Mouse (Mus musculus) midbrain, embryonic 13.5 days (tissue): ENCODE results near the gene Dnal1. TPM values are rescaled to one million over a fixed set of nuclear protein-coding genes. Genes with fewer than 3 reads are reported as not detected.
A peak's percentile ranks its signal among the peaks of the same experiment; 100 is the strongest.

Source experiments
- ATAC-seq: fragments of 200-750 bp; cut with Nextera tagmentation; 2 replicates; pipeline ENCODE4 v1.8.0; 2017; ENCODE audit warnings: mild to moderate bottlenecking, moderate TSS enrichment, moderate library complexity
- H3K27ac ChIP-seq: fragments of 300-500 bp; sonication (generic); 2 replicates; pipeline ENCODE4 v1.5.1; 2015; ENCODE audit warnings: inconsistent platforms, mild to moderate bottlenecking, moderate library complexity
- H3K27me3 ChIP-seq: fragments of 300-500 bp; sonication (generic); 2 replicates; pipeline ENCODE4 v1.6.1; 2015; ENCODE audit warnings: mild to moderate bottlenecking, inconsistent platforms
- H3K36me3 ChIP-seq: fragments of 300-500 bp; sonication (generic); 2 replicates; pipeline ENCODE4 v1.6.1; 2015; ENCODE audit warnings: mild to moderate bottlenecking, inconsistent platforms
- H3K4me1 ChIP-seq: fragments of 300-500 bp; sonication (generic); replicated peaks from 2 replicates; pipeline ENCODE4 v1.6.1; 2015; ENCODE audit warnings: inconsistent platforms
- H3K4me2 ChIP-seq: fragments of 300-500 bp; sonication (generic); replicated peaks from 2 replicates; pipeline ENCODE4 v1.6.1; 2015; ENCODE audit warnings: moderate library complexity, mild to moderate bottlenecking, inconsistent platforms
- H3K4me3 ChIP-seq: fragments of 300-500 bp; sonication (generic); replicated peaks from 2 replicates; pipeline ENCODE4 v1.5.1; 2015; ENCODE audit warnings: mild to moderate bottlenecking, inconsistent platforms
- H3K9ac ChIP-seq: fragments of 300-500 bp; sonication (generic); replicated peaks from 2 replicates; pipeline ENCODE4 v1.6.1; 2015; ENCODE audit warnings: mild to moderate bottlenecking, inconsistent platforms
- H3K9me3 ChIP-seq: fragments of 300-500 bp; sonication (generic); 2 replicates; pipeline ENCODE4 v1.6.1; 2016; ENCODE audit warnings: mild to moderate bottlenecking, inconsistent platforms
- WGBS: fragments of 180-500 bp; shearing (Covaris S2); methylation state at CpG from one replicate; pipeline ENCODE4 v1.1.7; 2015; 5-methylcytosine and 5-hydroxymethylcytosine counted together
- polyA plus RNA-seq: library from polyadenylated mRNA; unstranded; fragments of >200 nt; fragmentation: Nextera tagmentation; extraction: Ambion mirVana; gene quantifications from 2 replicates; pipeline ENCODE4 v1.2.1, GENCODE M21; 2015

The Dnal1 gene
- polyA plus RNA-seq, 1 experiment from 2014 or later, result 9.7 TPM

DNA sequence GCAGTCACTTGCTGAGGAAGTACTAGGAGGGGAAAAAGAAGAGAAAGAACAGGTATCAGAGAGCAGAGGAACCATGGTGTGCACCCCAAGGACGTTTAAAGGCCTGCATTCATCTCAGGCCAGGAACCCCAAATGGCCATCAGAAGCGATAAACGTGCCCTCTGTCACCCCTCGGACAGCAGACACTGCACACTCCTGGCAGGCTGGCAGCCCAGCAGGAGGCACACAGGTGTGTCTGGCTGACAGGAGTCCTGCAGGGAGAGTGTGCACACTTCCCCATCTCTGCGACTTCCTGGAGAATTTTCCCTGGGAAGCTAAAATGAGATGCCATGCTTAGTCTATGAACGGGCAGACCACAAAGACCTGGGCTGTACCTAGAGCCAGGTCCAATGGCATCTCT, 39.2 kb downstream of the Dnal1 start:
- Histone ChIP-seq H3K9me3 (no peaks in the 10 kb centered on the region), H3K4me1 (peaks cover 16% of the 10 kb centered on the region), H3K4me2 (no peak overlapping the region), H3K36me3 (peaks cover 59% of the 10 kb centered on the region), H3K27me3 (no peaks in the 10 kb centered on the region), H3K9ac (no peak overlapping the region), H3K27ac (no peak overlapping the region), H3K4me3 (no peak overlapping the region)
- 86% methylated on average over 6 of the region's 6 CpGs for WGBS
- ATAC-seq, result no peak

DNA sequence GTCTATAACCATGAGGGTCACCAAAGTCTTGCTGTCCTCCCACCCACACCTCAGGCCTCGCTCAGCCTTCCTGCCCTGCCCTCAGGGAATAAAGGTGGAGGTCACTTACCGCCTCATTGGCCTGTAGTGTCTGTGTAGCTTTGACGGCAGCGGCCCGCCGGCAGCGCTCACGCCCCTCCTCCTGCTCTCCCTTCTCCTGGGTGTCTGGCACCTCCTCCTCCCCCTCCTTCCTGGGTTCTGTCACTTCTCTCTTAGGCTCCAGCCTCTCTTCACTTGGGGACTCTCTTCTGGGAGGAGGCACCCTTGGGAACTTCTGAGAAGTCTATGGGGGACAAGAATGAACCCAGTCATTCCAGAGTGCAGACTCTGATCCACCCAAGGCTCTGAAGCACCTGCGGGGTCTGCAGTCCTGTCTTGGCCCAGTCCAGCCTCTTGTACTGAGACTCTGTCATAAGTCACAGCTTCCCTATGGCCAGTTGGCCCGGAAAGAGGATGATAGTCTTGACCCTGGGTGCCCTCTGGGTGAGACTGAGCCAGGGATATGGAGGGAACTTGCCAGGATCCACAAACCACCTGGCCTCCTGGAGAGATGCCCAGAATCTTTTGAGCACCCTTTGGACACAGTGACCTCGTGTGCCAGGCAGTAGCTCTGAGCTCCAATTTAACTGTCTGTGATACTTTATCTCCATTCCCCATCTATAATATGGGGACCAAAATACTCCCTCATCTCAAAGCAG, 40.8 kb downstream of the Dnal1 start:
- Histone ChIP-seq H3K27ac (no peak overlapping the region), H3K9ac (no peak overlapping the region), H3K4me3 (no peak overlapping the region), H3K4me2 (no peak overlapping the region), H3K27me3 (no peaks in the 10 kb centered on the region), H3K9me3 (no peaks in the 10 kb centered on the region), H3K36me3 (peaks cover 74% of the 10 kb centered on the region), H3K4me1 (peaks cover 6% of the 10 kb centered on the region)
- WGBS, result 74% methylated on average over 11 of the region's 11 CpGs
- ATAC-seq, result no peak

DNA sequence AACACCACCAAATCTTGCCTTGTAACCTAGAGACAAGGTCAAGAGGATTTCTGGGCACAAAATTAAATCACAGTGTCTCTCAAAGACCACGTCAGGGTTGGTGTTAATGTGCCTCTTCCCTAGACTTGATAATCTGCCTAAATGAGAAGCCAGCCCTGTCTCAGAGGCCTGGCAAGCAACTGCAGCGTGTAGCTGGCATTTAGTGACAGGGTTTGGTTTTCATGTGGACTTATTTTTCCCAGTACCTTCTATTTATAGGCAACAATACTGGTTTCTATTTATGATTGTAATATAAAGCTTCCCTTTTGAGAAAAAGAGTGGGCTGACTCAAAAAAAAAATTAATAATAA, 41.3 kb downstream of the Dnal1 start:
- H3K9ac ChIP-seq, result no peak overlapping the region
- H3K36me3 ChIP-seq, result peaks cover 79% of the 10 kb centered on the region
- WGBS, result 83% methylated on average over 2 of the region's 2 CpGs
- no peak overlapping the region for H3K27ac ChIP-seq
- no peak overlapping the region for H3K4me2 ChIP-seq
- no peak for ATAC-seq
- H3K4me3 ChIP-seq, result no peak overlapping the region
- peaks cover 3% of the 10 kb centered on the region; the same call in 1 of the 2 replicates for H3K4me1 ChIP-seq
- H3K9me3 ChIP-seq, result no peaks in the 10 kb centered on the region
- no peaks in the 10 kb centered on the region for H3K27me3 ChIP-seq

DNA sequence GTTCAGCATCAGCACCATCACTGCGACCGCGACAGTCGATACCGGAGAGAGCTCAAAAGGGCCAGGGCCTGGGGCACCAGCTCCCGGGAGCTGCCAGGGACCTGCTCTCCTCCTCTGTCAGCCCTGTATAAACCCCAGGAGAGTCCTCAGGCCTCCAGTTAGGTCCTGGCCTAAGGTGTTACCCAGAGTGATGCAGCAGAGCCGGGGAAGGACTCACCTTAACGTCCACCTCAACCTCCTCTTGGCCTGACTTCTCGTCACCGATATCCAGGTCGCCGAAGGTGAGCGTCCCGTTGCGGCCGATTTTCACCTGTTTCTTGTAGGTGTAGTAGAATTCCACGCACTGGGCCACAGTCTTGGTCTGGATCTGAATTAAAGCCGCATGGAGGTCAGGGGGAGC, 42.0 kb downstream of the Dnal1 start:
- peaks cover 82% of the 10 kb centered on the region for H3K36me3 ChIP-seq
- ATAC-seq, result no peak
- H3K27ac ChIP-seq, result no peak overlapping the region
- H3K4me2 ChIP-seq, result no peak overlapping the region
- H3K9me3 ChIP-seq, result no peaks in the 10 kb centered on the region
- H3K4me3 ChIP-seq, result no peak overlapping the region
- H3K9ac ChIP-seq, result no peak overlapping the region
- no peaks in the 10 kb centered on the region for H3K4me1 ChIP-seq
- no peaks in the 10 kb centered on the region for H3K27me3 ChIP-seq
- 94% methylated on average over 18 of the region's 18 CpGs for WGBS

DNA sequence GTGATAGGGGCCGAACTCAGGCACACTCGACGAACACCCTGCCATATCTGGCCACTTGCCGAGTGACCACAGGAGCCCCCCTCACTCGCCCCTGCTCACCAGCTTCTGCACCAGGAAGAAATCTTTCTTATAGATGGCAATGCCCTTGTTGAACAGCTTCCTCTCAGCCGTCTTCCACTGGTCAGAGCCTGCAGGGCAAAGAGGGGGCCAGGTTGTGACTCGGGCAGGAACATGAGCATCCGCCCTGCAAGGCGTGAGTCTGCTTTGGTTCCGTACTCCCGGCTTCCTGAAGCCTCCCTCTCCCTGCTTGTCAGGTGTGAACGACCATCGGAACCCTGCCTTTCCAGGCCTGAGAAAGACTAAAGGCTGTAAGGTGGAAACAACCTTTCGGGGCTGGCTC, 44.0 kb downstream of the Dnal1 start:
- no peak for ATAC-seq
- Histone ChIP-seq H3K9me3 (no peaks in the 10 kb centered on the region), H3K4me2 (no peak overlapping the region), H3K4me1 (peaks cover 4% of the 10 kb centered on the region; the same call in 1 of the 2 replicates), H3K27me3 (no peaks in the 10 kb centered on the region), H3K27ac (no peak overlapping the region), H3K9ac (no peak overlapping the region), H3K4me3 (no peak overlapping the region), H3K36me3 (peaks cover 66% of the 10 kb centered on the region)
- 93% methylated on average over 14 of the region's 14 CpGs for WGBS

DNA sequence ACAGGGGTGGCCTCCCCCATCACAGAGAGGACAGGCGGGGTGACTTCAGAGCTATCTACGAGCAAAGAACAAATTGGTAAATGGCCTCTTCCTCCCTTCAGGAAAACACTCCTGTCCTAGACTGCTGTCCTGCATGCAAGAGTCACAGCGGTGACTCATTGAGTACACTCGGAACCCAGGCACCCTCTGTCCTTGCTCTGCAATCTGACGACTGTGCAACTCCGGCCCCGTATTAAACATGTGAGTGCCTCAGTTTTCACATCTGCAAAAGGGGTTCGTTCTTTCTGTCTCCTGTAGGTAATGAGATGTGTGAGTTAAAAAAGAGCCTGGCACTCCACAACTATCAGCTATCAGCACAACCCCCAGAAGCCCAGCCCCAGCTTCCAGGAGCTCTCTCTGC, 46.3 kb downstream of the Dnal1 start:
- WGBS, result 95% methylated on average over 8 of the region's 8 CpGs

DNA sequence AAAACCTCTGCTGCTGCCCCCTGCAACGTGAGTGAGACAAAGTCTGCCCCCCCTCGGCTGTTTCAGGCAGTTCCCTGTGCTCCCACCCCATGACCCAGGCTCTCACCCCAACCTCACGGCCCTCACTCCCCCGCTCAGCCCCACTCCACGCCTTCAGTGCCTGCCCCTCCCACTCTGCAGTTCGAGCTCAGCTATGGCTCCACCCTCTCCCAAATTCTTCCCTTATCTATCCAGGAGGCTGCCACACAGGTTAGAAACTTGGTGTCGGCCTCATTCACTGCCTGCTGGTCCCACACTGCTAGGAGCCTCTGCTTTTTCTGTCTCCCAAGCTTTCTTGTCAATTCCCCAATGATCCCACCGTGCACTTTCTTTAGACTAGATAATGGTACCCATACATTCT, 47.0 kb downstream of the Dnal1 start:
- ATAC-seq, result no peak
- H3K36me3 ChIP-seq, result peaks cover 46% of the 10 kb centered on the region
- 79% methylated on average over 8 of the region's 8 CpGs for WGBS
- H3K4me3 ChIP-seq, result no peak overlapping the region
- no peaks in the 10 kb centered on the region for H3K9me3 ChIP-seq
- H3K27me3 ChIP-seq, result no peaks in the 10 kb centered on the region
- no peak overlapping the region for H3K4me2 ChIP-seq
- H3K9ac ChIP-seq, result no peak overlapping the region
- H3K4me1 ChIP-seq, result peaks cover 4% of the 10 kb centered on the region; the same call in 1 of the 2 replicates
- H3K27ac ChIP-seq, result no peak overlapping the region

More for the DNA sequence above, 46.3 kb downstream of the Dnal1 start:
- H3K9ac ChIP-seq, result no peak overlapping the region
- no peaks in the 10 kb centered on the region for H3K9me3 ChIP-seq
- H3K36me3 ChIP-seq, result peaks cover 50% of the 10 kb centered on the region
- no peak overlapping the region for H3K4me2 ChIP-seq
- no peak for ATAC-seq
- H3K4me3 ChIP-seq, result no peak overlapping the region
- H3K27ac ChIP-seq, result no peak overlapping the region
- no peaks in the 10 kb centered on the region for H3K27me3 ChIP-seq
- peaks cover 4% of the 10 kb centered on the region; the same call in 1 of the 2 replicates for H3K4me1 ChIP-seq

DNA sequence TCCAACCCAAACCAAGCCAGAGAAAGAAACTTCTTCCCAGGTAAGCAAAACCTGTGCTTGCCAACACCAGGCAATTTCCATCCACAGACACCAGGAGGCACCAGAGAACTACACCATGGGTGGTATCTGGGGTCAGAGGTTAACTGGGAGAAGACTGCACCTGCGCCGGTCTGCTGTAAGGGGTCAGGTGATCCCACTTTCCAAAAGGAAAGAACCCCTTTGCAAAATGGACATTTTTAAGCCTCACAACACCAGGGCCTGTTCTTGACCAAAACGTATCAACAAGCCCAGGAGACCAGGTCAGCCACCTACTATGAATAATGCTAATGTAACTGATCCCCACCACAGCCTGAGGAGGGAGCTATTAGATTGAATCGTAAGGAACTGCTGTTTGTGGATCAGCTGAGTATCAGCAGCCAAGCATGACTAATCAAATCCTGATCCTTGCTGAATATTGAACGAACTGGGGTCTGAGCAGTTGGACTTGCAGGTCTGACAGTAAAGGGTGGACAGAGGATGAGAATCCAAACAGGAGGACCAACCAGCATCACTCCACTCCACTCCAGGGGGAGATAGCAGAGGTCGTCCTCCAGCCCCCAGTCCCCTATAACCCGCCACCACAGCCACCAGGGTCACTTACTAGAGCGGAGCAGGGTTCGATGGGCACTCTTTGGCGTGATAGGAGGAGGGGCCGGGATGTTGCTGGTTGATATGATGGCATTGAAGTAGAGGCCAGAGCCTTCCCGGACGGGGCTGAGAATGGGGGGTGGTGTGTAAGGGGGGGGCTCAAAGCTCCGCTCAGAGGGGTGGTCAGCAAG, 47.7 kb downstream of the Dnal1 start:
- Histone ChIP-seq H3K36me3 (peaks cover 39% of the 10 kb centered on the region), H3K4me3 (no peak overlapping the region), H3K4me1 (peaks cover 4% of the 10 kb centered on the region; the same call in 1 of the 2 replicates), H3K9ac (no peak overlapping the region), H3K27ac (no peak overlapping the region), H3K9me3 (no peaks in the 10 kb centered on the region), H3K4me2 (no peak overlapping the region), H3K27me3 (no peaks in the 10 kb centered on the region)
- ATAC-seq, result peak; percentile 78
- 69% methylated on average over 14 of the region's 14 CpGs for WGBS

DNA sequence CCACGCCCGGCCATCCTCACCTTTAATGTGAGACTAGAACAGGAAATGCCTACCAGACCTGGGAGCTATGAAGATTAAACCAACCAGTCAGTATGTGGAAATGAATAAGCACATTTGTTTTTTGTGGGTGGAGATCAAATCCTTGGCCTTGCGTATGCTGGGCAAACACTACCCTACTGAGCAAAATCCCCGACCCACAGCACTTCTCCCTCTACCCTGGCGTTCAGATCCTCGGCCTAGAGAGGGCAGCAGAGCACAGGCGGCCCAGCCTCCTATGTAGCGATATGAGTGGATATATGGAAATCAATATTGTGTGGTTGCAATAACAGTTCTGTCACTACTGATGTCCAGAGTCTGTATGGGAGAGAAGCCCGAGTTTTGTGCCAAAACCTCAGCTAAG, 49.0 kb downstream of the Dnal1 start:
- Histone ChIP-seq H3K4me2 (no peak overlapping the region), H3K27ac (no peak overlapping the region), H3K36me3 (peaks cover 26% of the 10 kb centered on the region), H3K9ac (no peak overlapping the region), H3K4me1 (peaks cover 4% of the 10 kb centered on the region; the same call in 1 of the 2 replicates), H3K27me3 (no peaks in the 10 kb centered on the region), H3K9me3 (no peaks in the 10 kb centered on the region), H3K4me3 (no peak overlapping the region)
- ATAC-seq, result no peak
- 85% methylated on average over 9 of the region's 9 CpGs for whole genome bisulfite sequencing

DNA sequence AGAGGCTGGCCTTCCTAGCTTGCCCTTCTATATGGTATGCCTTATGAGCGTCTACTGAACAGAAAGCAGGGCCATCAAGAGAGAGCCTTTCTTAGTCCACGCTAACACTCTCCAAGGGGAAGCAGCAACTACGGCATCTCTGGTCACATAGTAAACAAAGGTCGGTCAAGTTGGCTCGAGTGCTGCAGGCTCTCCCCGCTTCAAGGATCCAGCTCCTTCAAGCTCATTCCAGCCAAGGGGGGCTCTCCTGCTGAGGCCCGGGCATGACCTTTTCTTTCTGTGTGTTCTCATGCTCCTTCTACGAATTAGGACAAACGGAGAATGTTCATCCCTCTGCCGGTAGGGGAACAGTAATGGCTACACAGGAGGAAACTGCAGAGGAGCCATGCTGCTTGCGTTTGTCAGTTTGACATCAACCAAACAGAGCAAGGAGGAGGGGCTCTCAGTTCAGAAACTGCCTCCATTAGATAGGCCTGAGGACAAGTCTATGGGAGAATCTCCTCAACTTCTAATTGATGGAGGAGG, 49.5 kb downstream of the Dnal1 start:
- H3K27ac ChIP-seq, result no peak overlapping the region
- no peaks in the 10 kb centered on the region for H3K9me3 ChIP-seq
- H3K36me3 ChIP-seq, result peaks cover 23% of the 10 kb centered on the region
- no peak overlapping the region for H3K4me2 ChIP-seq
- H3K9ac ChIP-seq, result no peak overlapping the region
- H3K27me3 ChIP-seq, result no peaks in the 10 kb centered on the region
- 81% methylated on average over 11 of the region's 11 CpGs for WGBS
- ATAC-seq, result no peak
- no peak overlapping the region for H3K4me3 ChIP-seq
- H3K4me1 ChIP-seq, result peaks cover 4% of the 10 kb centered on the region; the same call in 1 of the 2 replicates

DNA sequence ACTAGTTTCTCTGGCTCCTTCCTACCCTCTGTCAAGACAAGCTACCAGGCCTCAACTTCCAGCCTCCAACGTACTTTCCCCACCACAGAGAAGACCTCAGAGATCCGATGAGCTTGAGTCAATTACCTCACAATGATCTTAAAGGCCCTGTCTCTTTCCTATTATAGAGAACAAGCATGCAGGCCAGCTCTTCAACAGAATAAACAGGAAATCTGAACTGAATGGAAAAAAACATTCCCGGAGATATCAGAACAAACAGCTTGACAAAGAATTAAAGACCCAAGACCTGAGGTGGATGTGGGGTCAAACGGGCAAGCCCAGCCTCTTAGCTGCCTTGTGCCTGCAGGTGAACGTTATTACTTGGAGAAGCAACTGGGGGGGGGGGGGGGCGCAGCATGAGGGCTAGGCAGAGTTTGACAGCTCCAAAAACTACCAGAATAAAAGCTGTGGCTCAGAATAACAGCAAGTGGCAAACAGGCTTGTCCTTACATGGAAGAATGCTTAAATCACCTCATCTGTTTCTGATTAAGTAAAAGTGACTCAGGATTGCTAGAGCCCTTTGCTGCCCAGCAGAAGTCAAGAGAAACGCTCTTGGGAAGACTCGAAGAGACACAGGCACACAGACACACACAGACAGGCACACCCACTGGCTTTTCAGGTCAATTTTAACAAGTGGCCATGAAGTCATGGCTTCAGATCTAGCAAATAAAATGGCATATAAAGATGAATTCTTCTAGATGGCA, 51.6 kb downstream of the Dnal1 start:
- H3K4me1 ChIP-seq, result peaks cover 4% of the 10 kb centered on the region; the same call in 1 of the 2 replicates
- no peak for ATAC-seq
- no peak overlapping the region for H3K27ac ChIP-seq
- no peak overlapping the region for H3K4me3 ChIP-seq
- no peaks in the 10 kb centered on the region for H3K27me3 ChIP-seq
- 76% methylated on average over 8 of the region's 8 CpGs for WGBS
- no peak overlapping the region for H3K9ac ChIP-seq
- H3K4me2 ChIP-seq, result no peak overlapping the region
- H3K36me3 ChIP-seq, result 0 out of 2 replicates have a peak, but pooled peaks cover 2% of the 10 kb centered on the region
- no peaks in the 10 kb centered on the region for H3K9me3 ChIP-seq

DNA sequence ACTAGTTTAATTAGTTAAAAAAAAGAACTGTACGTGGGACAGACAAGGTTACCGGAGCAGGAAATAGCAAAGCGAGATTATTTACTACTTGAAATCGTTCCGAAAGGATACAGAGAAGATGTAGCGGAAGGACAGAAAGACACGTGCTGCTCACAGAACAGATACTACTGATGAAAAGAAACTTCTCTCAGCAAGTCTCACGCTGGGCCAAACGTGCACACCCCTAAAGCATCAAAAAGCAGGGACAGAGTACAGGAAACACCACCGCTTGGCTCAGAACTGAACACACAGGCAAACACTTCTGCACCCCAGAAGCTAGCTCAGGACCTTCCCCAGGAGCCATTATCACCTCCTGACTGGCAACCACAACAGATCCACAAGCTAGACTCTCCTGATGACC, 56.4 kb downstream of the Dnal1 start:
- no peaks in the 10 kb centered on the region for H3K9me3 ChIP-seq
- H3K27ac ChIP-seq, result no peak overlapping the region
- WGBS, result 92% methylated on average over 10 of the region's 10 CpGs
- no peak overlapping the region for H3K4me2 ChIP-seq
- H3K4me3 ChIP-seq, result no peak overlapping the region
- no peak overlapping the region for H3K9ac ChIP-seq
- ATAC-seq, result no peak
- H3K4me1 ChIP-seq, result peaks cover 8% of the 10 kb centered on the region
- no peaks in the 10 kb centered on the region for H3K27me3 ChIP-seq
- peaks cover 31% of the 10 kb centered on the region for H3K36me3 ChIP-seq
